Mouse (Mus musculus): ENCODE data around the gene Rgs16. TPM values are rescaled to one million over a fixed set of nuclear protein-coding genes. Genes with fewer than 3 reads are reported as not detected.

The Rgs16 gene
- total and polyA plus RNA-seq, 2 experiments: 3.9 to 125 TPM

GRCm38 (mm10) chr1:153770776-153771167, 30.6 kb downstream of the Rgs16 start:
- Histone ChIP-seq H3K27ac (replicated peaks; ENCODE audit: insufficient read depth, low read depth, low read length) (peak overlapping the region; percentile 72), H3K79me2 (ENCODE audit: control insufficient read depth, insufficient read depth, low read length) (no peaks in the 10 kb centered on the region), H3K27me3 (ENCODE audit: control insufficient read depth, insufficient read depth, low read length) (no peaks in the 10 kb centered on the region), H3K4me3 (ENCODE audit: insufficient read depth, low read depth, low read length) (no peak overlapping the region), H3K4me1 (ENCODE audit: control insufficient read depth, insufficient read depth, low read length) (peaks cover 11% of the 10 kb centered on the region; the same call in 1 of the 2 replicates), H3K9ac (ENCODE audit: low read depth, low read length) (no peak overlapping the region), H3K36me3 (ENCODE audit: control insufficient read depth, insufficient read depth, low read length) (no peaks in the 10 kb centered on the region)
- WGBS: 53% methylated on average over 1 of the region's 1 CpGs
- DNase-seq (ENCODE audit: extremely low read depth, low read depth, low spot score): peak; percentile 82
- TF ChIP-seq POLR2A (IDR thresholded peaks at IDR 0.05; ENCODE audit: extremely low read depth, insufficient read depth, low read length): no peak
- TF ChIP-seq CTCF (IDR thresholded peaks at IDR 0.05; ENCODE audit: low read depth, low read length): no peak

- Histone ChIP-seq H3K4me1 (ENCODE audit: control insufficient read depth, insufficient read depth, low read length) (peaks cover 6% of the 10 kb centered on the region; the same call in 1 of the 2 replicates), H3K79me2 (ENCODE audit: control insufficient read depth, insufficient read depth, low read length) (no peaks in the 10 kb centered on the region), H3K36me3 (ENCODE audit: control insufficient read depth, insufficient read depth, low read length) (no peaks in the 10 kb centered on the region), H3K27ac (replicated peaks; ENCODE audit: insufficient read depth, low read depth, low read length) (no peak overlapping the region), H3K27me3 (ENCODE audit: control insufficient read depth, insufficient read depth, low read length) (no peaks in the 10 kb centered on the region), H3K9ac (ENCODE audit: low read depth, low read length) (no peak overlapping the region), H3K4me3 (ENCODE audit: insufficient read depth, low read depth, low read length) (no peak overlapping the region)
- TF ChIP-seq CTCF (IDR thresholded peaks at IDR 0.05; ENCODE audit: low read depth, low read length) (no peak), POLR2A (IDR thresholded peaks at IDR 0.05; ENCODE audit: extremely low read depth, insufficient read depth, low read length) (no peak)
- 87% methylated on average over 6 of the region's 6 CpGs for whole genome bisulfite sequencing
- no peak for DNase-seq (ENCODE audit: extremely low read depth, low read depth, low spot score)
These were observed 35.0 kb downstream of the Rgs16 start for GRCm38 (mm10) chr1:153775174-153775573.

- Histone ChIP-seq H3K9ac (ENCODE audit: low read depth, low read length) (no peak overlapping the region), H3K36me3 (ENCODE audit: control insufficient read depth, insufficient read depth, low read length) (no peaks in the 10 kb centered on the region), H3K79me2 (ENCODE audit: control insufficient read depth, insufficient read depth, low read length) (no peaks in the 10 kb centered on the region), H3K27me3 (ENCODE audit: control insufficient read depth, insufficient read depth, low read length) (no peaks in the 10 kb centered on the region), H3K4me1 (ENCODE audit: control insufficient read depth, insufficient read depth, low read length) (0 out of 2 replicates have a peak, but pooled peaks cover under 1% of the 10 kb centered on the region), H3K4me3 (ENCODE audit: insufficient read depth, low read depth, low read length) (no peak overlapping the region), H3K27ac (replicated peaks; ENCODE audit: insufficient read depth, low read depth, low read length) (no peak overlapping the region)
- TF ChIP-seq POLR2A (IDR thresholded peaks at IDR 0.05; ENCODE audit: extremely low read depth, insufficient read depth, low read length): no peak
- TF ChIP-seq CTCF (IDR thresholded peaks at IDR 0.05; ENCODE audit: low read depth, low read length): no peak
- 93% methylated on average over 7 of the region's 7 CpGs for WGBS
- DNase-seq (ENCODE audit: extremely low read depth, low read depth, low spot score): no peak
These were observed 36.1 kb downstream of the Rgs16 start for GRCm38 (mm10) chr1:153776257-153776656.

GRCm38 (mm10) chr1:153778205-153778604, 38.1 kb downstream of the Rgs16 start:
- Histone ChIP-seq H3K4me3 (ENCODE audit: insufficient read depth, low read depth, low read length) (no peak overlapping the region), H3K79me2 (ENCODE audit: control insufficient read depth, insufficient read depth, low read length) (no peaks in the 10 kb centered on the region), H3K9ac (ENCODE audit: low read depth, low read length) (no peak overlapping the region), H3K4me1 (ENCODE audit: control insufficient read depth, insufficient read depth, low read length) (no peaks in the 10 kb centered on the region), H3K36me3 (ENCODE audit: control insufficient read depth, insufficient read depth, low read length) (no peaks in the 10 kb centered on the region), H3K27me3 (ENCODE audit: control insufficient read depth, insufficient read depth, low read length) (no peaks in the 10 kb centered on the region), H3K27ac (replicated peaks; ENCODE audit: insufficient read depth, low read depth, low read length) (no peak overlapping the region)
- DNase-seq (ENCODE audit: extremely low read depth, low read depth, low spot score): no peak
- 91% methylated on average over 10 of the region's 10 CpGs for WGBS
- TF ChIP-seq POLR2A (IDR thresholded peaks at IDR 0.05; ENCODE audit: extremely low read depth, insufficient read depth, low read length) (no peak), CTCF (IDR thresholded peaks at IDR 0.05; ENCODE audit: low read depth, low read length) (no peak)

- no peak overlapping the region for H3K4me3 ChIP-seq (ENCODE audit: insufficient read depth, low read depth, low read length)
- WGBS: 61% methylated on average over 1 of the region's 1 CpGs
These were observed 43.2 kb downstream of the Rgs16 start for GRCm38 (mm10) chr1:153783339-153783738.

GRCm38 (mm10) chr1:153785608-153786007, 45.5 kb downstream of the Rgs16 start:
- no peaks in the 10 kb centered on the region for H3K36me3 ChIP-seq (ENCODE audit: control insufficient read depth, insufficient read depth, low read length)
- WGBS: 58% methylated on average over 4 of the region's 4 CpGs
- H3K27me3 ChIP-seq (ENCODE audit: control insufficient read depth, insufficient read depth, low read length): no peaks in the 10 kb centered on the region
- no peaks in the 10 kb centered on the region for H3K79me2 ChIP-seq (ENCODE audit: control insufficient read depth, insufficient read depth, low read length)
- no peak overlapping the region for H3K4me3 ChIP-seq (ENCODE audit: insufficient read depth, low read depth, low read length)
- H3K4me1 ChIP-seq (ENCODE audit: control insufficient read depth, insufficient read depth, low read length): no peaks in the 10 kb centered on the region
- H3K9ac ChIP-seq (ENCODE audit: low read depth, low read length): no peak overlapping the region
- no peak for DNase-seq (ENCODE audit: extremely low read depth, low read depth, low spot score)
- TF ChIP-seq CTCF (IDR thresholded peaks at IDR 0.05; ENCODE audit: low read depth, low read length) (no peak), POLR2A (IDR thresholded peaks at IDR 0.05; ENCODE audit: extremely low read depth, insufficient read depth, low read length) (no peak)
- no peak overlapping the region for H3K27ac ChIP-seq (replicated peaks; ENCODE audit: insufficient read depth, low read depth, low read length)

More at GRCm38 (mm10) chr1:153783339-153783738, 43.2 kb downstream of the Rgs16 start:
- no peaks in the 10 kb centered on the region for H3K4me1 ChIP-seq (ENCODE audit: control insufficient read depth, insufficient read depth, low read length)
- DNase-seq (ENCODE audit: extremely low read depth, low read depth, low spot score): no peak
- no peak overlapping the region for H3K9ac ChIP-seq (ENCODE audit: low read depth, low read length)
- no peaks in the 10 kb centered on the region for H3K79me2 ChIP-seq (ENCODE audit: control insufficient read depth, insufficient read depth, low read length)
- no peaks in the 10 kb centered on the region for H3K36me3 ChIP-seq (ENCODE audit: control insufficient read depth, insufficient read depth, low read length)
- no peak for TF ChIP-seq CTCF (IDR thresholded peaks at IDR 0.05; ENCODE audit: low read depth, low read length)
- no peak for TF ChIP-seq POLR2A (IDR thresholded peaks at IDR 0.05; ENCODE audit: extremely low read depth, insufficient read depth, low read length)
- H3K27ac ChIP-seq (replicated peaks; ENCODE audit: insufficient read depth, low read depth, low read length): no peak overlapping the region
- no peaks in the 10 kb centered on the region for H3K27me3 ChIP-seq (ENCODE audit: control insufficient read depth, insufficient read depth, low read length)

Measured in liver, adult 2 months (tissue).